Mouse (Mus musculus): Measurements from ENCODE around the gene Tnfaip3. TPM values are rescaled to one million over a fixed set of nuclear protein-coding genes. Genes with fewer than 3 reads are reported as not detected.

Tnfaip3 gene
- polyA plus RNA-seq, 1 experiment from 2014 or later = 2.1 TPM

DNA sequence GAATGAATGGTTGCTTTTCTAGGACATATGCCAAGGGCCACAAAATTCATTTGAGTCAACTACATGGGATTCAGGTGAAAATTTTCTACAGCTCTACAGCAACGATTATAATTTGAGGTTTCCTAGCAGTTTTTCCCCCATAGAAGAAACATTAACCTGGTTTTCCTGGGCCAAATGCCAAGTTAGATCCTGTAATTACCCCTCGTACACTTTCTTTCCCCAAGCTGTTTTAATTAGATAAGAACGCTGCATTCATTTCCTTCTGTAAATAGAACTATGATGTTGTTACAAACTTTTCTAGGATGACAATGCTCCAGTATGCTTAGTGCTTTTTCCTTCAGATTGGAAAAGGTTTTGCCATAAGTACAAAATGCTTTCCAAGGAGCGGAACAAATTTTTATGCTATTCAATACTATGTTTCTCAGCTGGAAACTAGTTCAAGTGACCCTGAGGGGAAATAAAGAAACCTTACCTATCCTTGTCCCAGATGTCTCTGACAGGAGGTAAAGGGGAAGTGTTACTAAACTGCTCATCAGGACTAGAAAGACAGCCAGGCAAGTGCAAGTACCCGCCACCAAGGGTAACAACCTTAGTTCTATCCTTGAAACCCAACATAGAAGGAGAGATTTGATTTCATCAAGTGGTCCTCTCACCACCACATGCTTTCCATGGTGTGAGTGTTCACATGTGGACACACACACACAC, 8.3 kb upstream of the Tnfaip3 start:
- Histone ChIP-seq H3K4me1 (ENCODE audit: control insufficient read depth, insufficient read depth, low read length) (no peaks in the 10 kb centered on the region), H3K4me2 (ENCODE audit: low read depth, low read length) (no peak overlapping the region), H3K4me3 (ENCODE audit: low read depth, low read length) (no peak overlapping the region), H3K27me3 (ENCODE audit: control insufficient read depth, insufficient read depth, low read length) (no peaks in the 10 kb centered on the region), H3K27ac (ENCODE audit: low read depth, low read length) (no peak overlapping the region), H3K9ac (replicated peaks; ENCODE audit: low read depth, low read length) (no peak overlapping the region), H3K36me3 (ENCODE audit: control insufficient read depth, insufficient read depth, low read length) (no peaks in the 10 kb centered on the region), H3K9me3 (ENCODE audit: control insufficient read depth, low read length) (no peaks in the 10 kb centered on the region)
- no peak for ATAC-seq (ENCODE audit: low read depth)
- 81% methylated on average over 5 of the region's 5 CpGs for WGBS

DNA sequence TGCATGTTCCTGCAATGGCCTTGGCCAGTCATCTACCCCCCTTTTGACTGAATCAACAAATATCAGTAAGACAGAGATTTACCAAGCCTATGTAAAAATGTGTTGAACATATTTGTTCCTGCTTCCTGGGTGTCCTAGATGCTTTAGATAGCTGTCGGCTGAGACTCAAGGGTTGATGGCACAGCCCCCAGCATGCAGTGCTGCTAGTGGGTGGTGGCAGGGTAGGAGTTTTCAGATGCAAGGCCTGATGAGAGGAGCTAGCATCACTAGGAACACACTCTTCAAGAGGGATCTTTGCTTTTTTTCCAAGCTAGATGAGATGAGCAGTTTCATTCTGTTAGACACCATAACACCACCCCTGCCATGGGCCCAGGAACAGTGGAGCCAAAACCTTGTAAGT, 6.8 kb upstream of the Tnfaip3 start:
- Histone ChIP-seq H3K4me2 (ENCODE audit: low read depth, low read length) (no peak overlapping the region), H3K36me3 (ENCODE audit: control insufficient read depth, insufficient read depth, low read length) (no peaks in the 10 kb centered on the region), H3K27ac (ENCODE audit: low read depth, low read length) (no peak overlapping the region), H3K4me3 (ENCODE audit: low read depth, low read length) (no peak overlapping the region), H3K4me1 (ENCODE audit: control insufficient read depth, insufficient read depth, low read length) (no peaks in the 10 kb centered on the region), H3K9me3 (ENCODE audit: control insufficient read depth, low read length) (no peaks in the 10 kb centered on the region), H3K9ac (replicated peaks; ENCODE audit: low read depth, low read length) (no peak overlapping the region), H3K27me3 (ENCODE audit: control insufficient read depth, insufficient read depth, low read length) (no peaks in the 10 kb centered on the region)
- WGBS = 92% methylated on average over 1 of the region's 1 CpGs
- ATAC-seq (ENCODE audit: low read depth) = no peak

GRCm38 (mm10) chr10:19016823-19017471, 1.5 kb upstream of the Tnfaip3 start:
- Histone ChIP-seq H3K27me3 (ENCODE audit: control insufficient read depth, insufficient read depth, low read length) (no peaks in the 10 kb centered on the region), H3K27ac (ENCODE audit: low read depth, low read length) (no peak overlapping the region), H3K4me1 (ENCODE audit: control insufficient read depth, insufficient read depth, low read length) (peaks cover 3% of the 10 kb centered on the region; the same call in 1 of the 2 replicates), H3K9me3 (ENCODE audit: control insufficient read depth, low read length) (no peaks in the 10 kb centered on the region), H3K36me3 (ENCODE audit: control insufficient read depth, insufficient read depth, low read length) (no peaks in the 10 kb centered on the region), H3K9ac (replicated peaks; ENCODE audit: low read depth, low read length) (no peak overlapping the region), H3K4me3 (ENCODE audit: low read depth, low read length) (no peak overlapping the region), H3K4me2 (ENCODE audit: low read depth, low read length) (no peak overlapping the region)
- 45% methylated on average over 4 of the region's 4 CpGs for WGBS
- no peak for ATAC-seq (ENCODE audit: low read depth)

GRCm38 (mm10) chr10:19014381-19015256, 838 bp downstream of the Tnfaip3 start:
- Histone ChIP-seq H3K4me1 (ENCODE audit: control insufficient read depth, insufficient read depth, low read length) (peaks cover 3% of the 10 kb centered on the region; the same call in 1 of the 2 replicates), H3K9ac (replicated peaks; ENCODE audit: low read depth, low read length) (peak overlapping the region; percentile 75), H3K36me3 (ENCODE audit: control insufficient read depth, insufficient read depth, low read length) (no peaks in the 10 kb centered on the region), H3K27ac (ENCODE audit: low read depth, low read length) (0 out of 2 replicates have a peak overlapping the region, but pooled peaks have one; percentile 48), H3K4me3 (ENCODE audit: low read depth, low read length) (peak overlapping the region; percentile 91), H3K4me2 (ENCODE audit: low read depth, low read length) (peak overlapping the region; percentile 94), H3K9me3 (ENCODE audit: control insufficient read depth, low read length) (no peaks in the 10 kb centered on the region), H3K27me3 (ENCODE audit: control insufficient read depth, insufficient read depth, low read length) (no peaks in the 10 kb centered on the region)
- WGBS = under 1% methylated on average over 43 of the region's 43 CpGs
- no peak; the same call in 1 of the 2 replicates for ATAC-seq (ENCODE audit: low read depth)

DNA sequence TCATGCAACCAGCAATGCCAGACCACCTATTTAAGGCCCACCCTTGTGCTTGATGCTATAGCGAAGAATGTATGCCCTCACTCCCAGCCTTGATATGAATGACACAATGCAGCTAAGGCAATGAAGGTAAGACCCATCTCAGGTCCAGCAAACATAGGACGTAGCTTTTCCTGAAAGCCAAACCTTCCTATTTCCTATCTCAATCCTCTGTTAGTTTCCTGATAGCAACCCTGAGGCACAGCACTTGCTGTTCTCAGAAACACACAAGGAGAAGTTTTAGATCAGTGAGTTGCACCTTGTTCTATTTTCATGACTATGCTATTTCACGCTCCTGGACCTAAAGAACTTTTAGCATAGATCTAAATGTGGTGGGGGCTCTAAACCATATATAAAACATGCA, 2.1 kb downstream of the Tnfaip3 start:
- ATAC-seq (ENCODE audit: low read depth) = no peak
- H3K9me3 ChIP-seq (ENCODE audit: control insufficient read depth, low read length) = no peaks in the 10 kb centered on the region

GRCm38 (mm10) chr10:19012616-19013015, 2.8 kb downstream of the Tnfaip3 start:
- H3K9me3 ChIP-seq (ENCODE audit: control insufficient read depth, low read length) = no peaks in the 10 kb centered on the region
- peaks cover 3% of the 10 kb centered on the region; the same call in 1 of the 2 replicates for H3K4me1 ChIP-seq (ENCODE audit: control insufficient read depth, insufficient read depth, low read length)
- H3K4me2 ChIP-seq (ENCODE audit: low read depth, low read length) = no peak overlapping the region
- no peaks in the 10 kb centered on the region for H3K27me3 ChIP-seq (ENCODE audit: control insufficient read depth, insufficient read depth, low read length)
- H3K4me3 ChIP-seq (ENCODE audit: low read depth, low read length) = no peak overlapping the region
- no peak for ATAC-seq (ENCODE audit: low read depth)
- H3K9ac ChIP-seq (replicated peaks; ENCODE audit: low read depth, low read length) = no peak overlapping the region
- WGBS = 93% methylated on average over 3 of the region's 3 CpGs
- no peak overlapping the region for H3K27ac ChIP-seq (ENCODE audit: low read depth, low read length)
- no peaks in the 10 kb centered on the region for H3K36me3 ChIP-seq (ENCODE audit: control insufficient read depth, insufficient read depth, low read length)

More for the DNA sequence above, 2.1 kb downstream of the Tnfaip3 start:
- no peaks in the 10 kb centered on the region for H3K27me3 ChIP-seq (ENCODE audit: control insufficient read depth, insufficient read depth, low read length)
- H3K9ac ChIP-seq (replicated peaks; ENCODE audit: low read depth, low read length) = no peak overlapping the region
- no peak overlapping the region for H3K4me2 ChIP-seq (ENCODE audit: low read depth, low read length)
- H3K4me3 ChIP-seq (ENCODE audit: low read depth, low read length) = no peak overlapping the region
- peaks cover 3% of the 10 kb centered on the region; the same call in 1 of the 2 replicates for H3K4me1 ChIP-seq (ENCODE audit: control insufficient read depth, insufficient read depth, low read length)
- 88% methylated on average over 3 of the region's 3 CpGs for WGBS
- no peak overlapping the region for H3K27ac ChIP-seq (ENCODE audit: low read depth, low read length)
- no peaks in the 10 kb centered on the region for H3K36me3 ChIP-seq (ENCODE audit: control insufficient read depth, insufficient read depth, low read length)

GRCm38 (mm10) chr10:19011832-19012440, 3.5 kb downstream of the Tnfaip3 start:
- H3K36me3 ChIP-seq (ENCODE audit: control insufficient read depth, insufficient read depth, low read length) = no peaks in the 10 kb centered on the region
- H3K27me3 ChIP-seq (ENCODE audit: control insufficient read depth, insufficient read depth, low read length) = no peaks in the 10 kb centered on the region
- peaks cover 3% of the 10 kb centered on the region; the same call in 1 of the 2 replicates for H3K4me1 ChIP-seq (ENCODE audit: control insufficient read depth, insufficient read depth, low read length)
- 80% methylated on average over 7 of the region's 7 CpGs for WGBS
- H3K9ac ChIP-seq (replicated peaks; ENCODE audit: low read depth, low read length) = no peak overlapping the region
- no peaks in the 10 kb centered on the region for H3K9me3 ChIP-seq (ENCODE audit: control insufficient read depth, low read length)
- H3K4me3 ChIP-seq (ENCODE audit: low read depth, low read length) = no peak overlapping the region
- ATAC-seq (ENCODE audit: low read depth) = no peak
- no peak overlapping the region for H3K4me2 ChIP-seq (ENCODE audit: low read depth, low read length)
- H3K27ac ChIP-seq (ENCODE audit: low read depth, low read length) = no peak overlapping the region

- WGBS = 91% methylated on average over 8 of the region's 8 CpGs
- Histone ChIP-seq H3K27me3 (ENCODE audit: control insufficient read depth, insufficient read depth, low read length) (no peaks in the 10 kb centered on the region), H3K9ac (replicated peaks; ENCODE audit: low read depth, low read length) (no peak overlapping the region), H3K36me3 (ENCODE audit: control insufficient read depth, insufficient read depth, low read length) (0 out of 2 replicates have a peak, but pooled peaks cover 3% of the 10 kb centered on the region), H3K4me2 (ENCODE audit: low read depth, low read length) (no peak overlapping the region), H3K4me1 (ENCODE audit: control insufficient read depth, insufficient read depth, low read length) (peaks cover 3% of the 10 kb centered on the region; the same call in 1 of the 2 replicates), H3K4me3 (ENCODE audit: low read depth, low read length) (no peak overlapping the region), H3K9me3 (ENCODE audit: control insufficient read depth, low read length) (no peaks in the 10 kb centered on the region), H3K27ac (ENCODE audit: low read depth, low read length) (no peak overlapping the region)
- ATAC-seq (ENCODE audit: low read depth) = no peak
Observed at GRCm38 (mm10) chr10:19010414-19010813, 5.0 kb downstream of the Tnfaip3 start.
